Mouse (Mus musculus) embryo, embryonic 10.5 days (tissue): Measurements from ENCODE around the gene Dync1i1.

Experiments
- DNase-seq: peaks from one replicate; pipeline ENCODE4 v3.0.0-alpha.2; 2015; ENCODE audit warnings: low spot score

Dync1i1 gene

GRCm38 (mm10) chr6:5858371-5858770 lies 132.9 kb downstream of the Dync1i1 start:
- DNase-seq: peak; percentile 80

- DNase-seq: peak; percentile 36
Observed at GRCm38 (mm10) chr6:5858901-5859598, 133.6 kb downstream of the Dync1i1 start.

- DNase-seq: no peak
Observed at GRCm38 (mm10) chr6:5859630-5860029, 134.2 kb downstream of the Dync1i1 start.

GRCm38 (mm10) chr6:5866091-5866490 lies 140.7 kb downstream of the Dync1i1 start:
- no peak for DNase-seq

- DNase-seq: no peak
Observed at GRCm38 (mm10) chr6:5867221-5867620, 141.8 kb downstream of the Dync1i1 start.

- DNase-seq: no peak
Observed at GRCm38 (mm10) chr6:5871060-5871459, 145.6 kb downstream of the Dync1i1 start.

GRCm38 (mm10) chr6:5871581-5872298 lies 146.3 kb downstream of the Dync1i1 start:
- no peak for DNase-seq

GRCm38 (mm10) chr6:5889341-5889740 lies 163.9 kb downstream of the Dync1i1 start:
- DNase-seq: no peak

- no peak for DNase-seq
Observed at GRCm38 (mm10) chr6:5911295-5911694, 185.9 kb downstream of the Dync1i1 start.

GRCm38 (mm10) chr6:5915028-5915427 lies 189.6 kb downstream of the Dync1i1 start:
- DNase-seq: no peak

GRCm38 (mm10) chr6:5920670-5921069 lies 195.2 kb downstream of the Dync1i1 start:
- no peak for DNase-seq

- no peak for DNase-seq
Observed at GRCm38 (mm10) chr6:5922676-5923075, 197.2 kb downstream of the Dync1i1 start.

- no peak for DNase-seq
Observed at GRCm38 (mm10) chr6:5923148-5923547, 197.7 kb downstream of the Dync1i1 start.

- no peak for DNase-seq
Observed at GRCm38 (mm10) chr6:5930140-5930539, 204.7 kb downstream of the Dync1i1 start.

- peak; percentile 48 for DNase-seq
Observed at GRCm38 (mm10) chr6:5935587-5936353, 210.3 kb downstream of the Dync1i1 start.

GRCm38 (mm10) chr6:5949812-5950392 lies 224.5 kb downstream of the Dync1i1 start:
- peak; percentile 9 for DNase-seq

GRCm38 (mm10) chr6:5956316-5956913 lies 231.0 kb downstream of the Dync1i1 start:
- DNase-seq: peak; percentile 47

- DNase-seq: no peak
Observed at GRCm38 (mm10) chr6:5960728-5961127, 235.3 kb downstream of the Dync1i1 start.

GRCm38 (mm10) chr6:5961960-5962359 lies 236.5 kb downstream of the Dync1i1 start:
- DNase-seq: no peak

- DNase-seq: no peak
Observed at GRCm38 (mm10) chr6:5966376-5966775, 240.9 kb downstream of the Dync1i1 start.

- no peak for DNase-seq
Observed at GRCm38 (mm10) chr6:5966806-5967445, 241.5 kb downstream of the Dync1i1 start.
